Mouse (Mus musculus): ENCODE data around the gene Tmem110. TPM values are rescaled to one million over a fixed set of nuclear protein-coding genes. Genes with fewer than 3 reads are reported as not detected.

The Tmem110 gene
- total and polyA plus RNA-seq, 2 experiments: 3.7 to 8.2 TPM

GRCm38 (mm10) chr14:30874095-30874700 is 48.8 kb downstream of the Tmem110 start:
- H3K79me2 ChIP-seq (ENCODE audit: control insufficient read depth, insufficient read depth, low read length): no peaks in the 10 kb centered on the region
- no peak for DNase-seq (ENCODE audit: extremely low read depth, low read depth, low spot score)
- no peaks in the 10 kb centered on the region for H3K27me3 ChIP-seq (ENCODE audit: control insufficient read depth, insufficient read depth, low read length)
- 80% methylated on average over 18 of the region's 18 CpGs for WGBS
- no peak for TF ChIP-seq CTCF (IDR thresholded peaks at IDR 0.05; ENCODE audit: low read depth, low read length)
- TF ChIP-seq POLR2A (IDR thresholded peaks at IDR 0.05; ENCODE audit: extremely low read depth, insufficient read depth, low read length): no peak
- no peaks in the 10 kb centered on the region for H3K36me3 ChIP-seq (ENCODE audit: control insufficient read depth, insufficient read depth, low read length)
- peak overlapping the region; percentile 51 for H3K27ac ChIP-seq (replicated peaks; ENCODE audit: insufficient read depth, low read depth, low read length)
- peaks cover 28% of the 10 kb centered on the region for H3K4me1 ChIP-seq (ENCODE audit: control insufficient read depth, insufficient read depth, low read length)
- no peak overlapping the region for H3K9ac ChIP-seq (ENCODE audit: low read depth, low read length)
- no peak overlapping the region for H3K4me3 ChIP-seq (ENCODE audit: insufficient read depth, low read depth, low read length)

GRCm38 (mm10) chr14:30875130-30875865 is 49.9 kb downstream of the Tmem110 start:
- DNase-seq (ENCODE audit: extremely low read depth, low read depth, low spot score): peak; percentile 96
- Histone ChIP-seq H3K27me3 (ENCODE audit: control insufficient read depth, insufficient read depth, low read length) (no peaks in the 10 kb centered on the region), H3K27ac (replicated peaks; ENCODE audit: insufficient read depth, low read depth, low read length) (peak overlapping the region; percentile 48), H3K9ac (ENCODE audit: low read depth, low read length) (peak overlapping the region; percentile 6; the same call in 1 of the 2 replicates), H3K36me3 (ENCODE audit: control insufficient read depth, insufficient read depth, low read length) (no peaks in the 10 kb centered on the region), H3K4me3 (ENCODE audit: insufficient read depth, low read depth, low read length) (no peak overlapping the region), H3K4me1 (ENCODE audit: control insufficient read depth, insufficient read depth, low read length) (peaks cover 20% of the 10 kb centered on the region), H3K79me2 (ENCODE audit: control insufficient read depth, insufficient read depth, low read length) (no peaks in the 10 kb centered on the region)
- TF ChIP-seq CTCF (IDR thresholded peaks at IDR 0.05; ENCODE audit: low read depth, low read length): no peak
- no peak for TF ChIP-seq POLR2A (IDR thresholded peaks at IDR 0.05; ENCODE audit: extremely low read depth, insufficient read depth, low read length)
- WGBS: 23% methylated on average over 12 of the region's 12 CpGs

GRCm38 (mm10) chr14:30875955-30876354 is 50.6 kb downstream of the Tmem110 start:
- no peak for DNase-seq (ENCODE audit: extremely low read depth, low read depth, low spot score)
- WGBS: 68% methylated on average over 9 of the region's 9 CpGs
- Histone ChIP-seq H3K36me3 (ENCODE audit: control insufficient read depth, insufficient read depth, low read length) (no peaks in the 10 kb centered on the region), H3K4me1 (ENCODE audit: control insufficient read depth, insufficient read depth, low read length) (peaks cover 16% of the 10 kb centered on the region), H3K9ac (ENCODE audit: low read depth, low read length) (0 out of 2 replicates have a peak overlapping the region, but pooled peaks have one; percentile 10), H3K4me3 (ENCODE audit: insufficient read depth, low read depth, low read length) (no peak overlapping the region), H3K27ac (replicated peaks; ENCODE audit: insufficient read depth, low read depth, low read length) (peak overlapping the region; percentile 48), H3K27me3 (ENCODE audit: control insufficient read depth, insufficient read depth, low read length) (no peaks in the 10 kb centered on the region), H3K79me2 (ENCODE audit: control insufficient read depth, insufficient read depth, low read length) (no peaks in the 10 kb centered on the region)
- TF ChIP-seq CTCF (IDR thresholded peaks at IDR 0.05; ENCODE audit: low read depth, low read length): no peak
- TF ChIP-seq POLR2A (IDR thresholded peaks at IDR 0.05; ENCODE audit: extremely low read depth, insufficient read depth, low read length): no peak

DNA sequence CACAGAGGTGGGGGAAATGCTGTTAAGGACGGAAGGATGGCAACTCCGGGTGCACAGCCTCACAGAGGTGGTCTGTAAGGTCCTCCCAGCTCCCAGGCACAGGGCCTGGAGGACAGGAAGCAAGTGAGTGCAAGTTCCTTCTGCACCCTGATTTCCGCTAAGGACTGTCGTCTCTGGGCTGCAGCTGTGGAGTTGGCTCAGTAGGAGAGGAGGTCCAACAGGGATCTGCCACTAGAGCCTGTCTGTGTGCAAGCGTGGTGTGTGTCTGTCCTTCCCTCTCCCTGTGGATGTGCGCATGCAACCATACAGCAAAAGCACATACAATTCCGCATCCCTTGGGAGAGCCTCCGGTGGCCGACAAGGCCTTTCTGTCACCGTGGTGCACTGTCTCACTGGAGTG is 51.1 kb downstream of the Tmem110 start:
- no peaks in the 10 kb centered on the region for H3K36me3 ChIP-seq (ENCODE audit: control insufficient read depth, insufficient read depth, low read length)
- H3K4me1 ChIP-seq (ENCODE audit: control insufficient read depth, insufficient read depth, low read length): peaks cover 16% of the 10 kb centered on the region
- H3K79me2 ChIP-seq (ENCODE audit: control insufficient read depth, insufficient read depth, low read length): no peaks in the 10 kb centered on the region
- 84% methylated on average over 10 of the region's 10 CpGs for WGBS
- H3K9ac ChIP-seq (ENCODE audit: low read depth, low read length): no peak overlapping the region
- H3K4me3 ChIP-seq (ENCODE audit: insufficient read depth, low read depth, low read length): no peak overlapping the region
- TF ChIP-seq CTCF (IDR thresholded peaks at IDR 0.05; ENCODE audit: low read depth, low read length) (no peak), POLR2A (IDR thresholded peaks at IDR 0.05; ENCODE audit: extremely low read depth, insufficient read depth, low read length) (no peak)
- H3K27ac ChIP-seq (replicated peaks; ENCODE audit: insufficient read depth, low read depth, low read length): peak overlapping the region; percentile 48
- no peaks in the 10 kb centered on the region for H3K27me3 ChIP-seq (ENCODE audit: control insufficient read depth, insufficient read depth, low read length)
- no peak for DNase-seq (ENCODE audit: extremely low read depth, low read depth, low spot score)

- no peaks in the 10 kb centered on the region for H3K79me2 ChIP-seq (ENCODE audit: control insufficient read depth, insufficient read depth, low read length)
- WGBS: 93% methylated on average over 3 of the region's 3 CpGs
- H3K4me1 ChIP-seq (ENCODE audit: control insufficient read depth, insufficient read depth, low read length): peaks cover 16% of the 10 kb centered on the region
- no peak overlapping the region for H3K4me3 ChIP-seq (ENCODE audit: insufficient read depth, low read depth, low read length)
- no peaks in the 10 kb centered on the region for H3K36me3 ChIP-seq (ENCODE audit: control insufficient read depth, insufficient read depth, low read length)
- no peak for TF ChIP-seq CTCF (IDR thresholded peaks at IDR 0.05; ENCODE audit: low read depth, low read length)
- TF ChIP-seq POLR2A (IDR thresholded peaks at IDR 0.05; ENCODE audit: extremely low read depth, insufficient read depth, low read length): no peak
- H3K27me3 ChIP-seq (ENCODE audit: control insufficient read depth, insufficient read depth, low read length): no peaks in the 10 kb centered on the region
- no peak overlapping the region for H3K9ac ChIP-seq (ENCODE audit: low read depth, low read length)
- DNase-seq (ENCODE audit: extremely low read depth, low read depth, low spot score): no peak
- no peak overlapping the region for H3K27ac ChIP-seq (replicated peaks; ENCODE audit: insufficient read depth, low read depth, low read length)
These were observed 52.4 kb downstream of the Tmem110 start for GRCm38 (mm10) chr14:30877827-30878226.

Data from liver, adult 2 months (tissue).